Mouse (Mus musculus): ENCODE data around the gene Usp16. TPM values are rescaled to one million over a fixed set of nuclear protein-coding genes. Genes with fewer than 3 reads are reported as not detected.

Usp16 gene
- total RNA-seq, 2 experiments from 2014 or later, result 41.8 to 49.8 TPM

- TF ChIP-seq CTCF (IDR thresholded peaks at IDR 0.05), result no peak
- Histone ChIP-seq H3K27ac (peak overlapping the region; percentile 81), H3K4me3 (peak overlapping the region; percentile 85)
- intact Hi-C loops (cut with DNase I), result loop anchor here (1.0 kb wide), 1 partner anchor 41 kb away; the partner anchor contains the start of gene Usp16
- peak in 1 of 2 experiments; percentile 17 for DNase-seq (ENCODE audit: extremely low spot score in 1 of 2, low spot score in 2 of 2)
Observed at GRCm38 (mm10) chr16:87494955-87495655, 40.6 kb downstream of the Usp16 start.

GRCm38 (mm10) chr16:87495716-87496447 lies 41.4 kb downstream of the Usp16 start, which contains the start of gene Cct8:
Gene Cct8, minus strand, starts transcription at chr16:87495873.
- DNase-seq (ENCODE audit: extremely low spot score in 1 of 2, low spot score in 2 of 2), result peak; percentile 96 to 97
- H3K4me3 ChIP-seq, result peak within 1 kb of the TSS; percentile 85
- TF ChIP-seq CTCF (IDR thresholded peaks at IDR 0.05), result no peak
- H3K27ac ChIP-seq, result peak within 1 kb of the TSS; percentile 81
- intact Hi-C loops (cut with DNase I), result loop anchor here (1.0 kb wide), 1 partner anchor 42 kb away; the partner anchor contains the start of gene Usp16

GRCm38 (mm10) chr16:87496728-87497127 lies 42.2 kb downstream of the Usp16 start:
- no peak for TF ChIP-seq CTCF (IDR thresholded peaks at IDR 0.05)
- DNase-seq (ENCODE audit: extremely low spot score in 1 of 2, low spot score in 2 of 2), result no peak
- intact Hi-C loops (cut with DNase I), result no loop called here
- H3K27ac ChIP-seq, result no peak overlapping the region
- H3K4me3 ChIP-seq, result peak overlapping the region; percentile 85; the same call in 1 of the 2 replicates

GRCm38 (mm10) chr16:87497171-87497570 lies 42.7 kb downstream of the Usp16 start:
- TF ChIP-seq CTCF (IDR thresholded peaks at IDR 0.05), result no peak
- intact Hi-C loops (cut with DNase I), result no loop called here

GRCm38 (mm10) chr16:87499556-87499955 lies 45.1 kb downstream of the Usp16 start:
- H3K4me3 ChIP-seq, result no peak overlapping the region
- no peak overlapping the region for H3K27ac ChIP-seq
- DNase-seq (ENCODE audit: extremely low spot score in 1 of 2, low spot score in 2 of 2), result no peak
- TF ChIP-seq CTCF (IDR thresholded peaks at IDR 0.05), result no peak
- intact Hi-C loops (cut with DNase I), result no loop called here

More at GRCm38 (mm10) chr16:87497171-87497570, 42.7 kb downstream of the Usp16 start:
- no peak for DNase-seq (ENCODE audit: extremely low spot score in 1 of 2, low spot score in 2 of 2)
- no peak overlapping the region for H3K4me3 ChIP-seq
- H3K27ac ChIP-seq, result no peak overlapping the region

- intact Hi-C loops (cut with DNase I), result no loop called here
Observed at GRCm38 (mm10) chr16:87501304-87502078, 47.0 kb downstream of the Usp16 start.

GRCm38 (mm10) chr16:87511706-87512105 lies 57.2 kb downstream of the Usp16 start:
- no peak for TF ChIP-seq CTCF (IDR thresholded peaks at IDR 0.05)
- Histone ChIP-seq H3K27ac (no peak overlapping the region), H3K4me3 (no peak overlapping the region)
- intact Hi-C loops (cut with DNase I), result loop anchor here (10.0 kb wide), 1 partner anchor 693 kb away; no protein-coding TSS in a partner anchor
- DNase-seq (ENCODE audit: extremely low spot score in 1 of 2, low spot score in 2 of 2), result no peak

More at GRCm38 (mm10) chr16:87501304-87502078, 47.0 kb downstream of the Usp16 start:
- no peak for DNase-seq (ENCODE audit: extremely low spot score in 1 of 2, low spot score in 2 of 2)
- no peak overlapping the region for H3K27ac ChIP-seq
- H3K4me3 ChIP-seq, result no peak overlapping the region
- TF ChIP-seq CTCF (IDR thresholded peaks at IDR 0.05), result no peak

GRCm38 (mm10) chr16:87512331-87512730 lies 57.8 kb downstream of the Usp16 start:
- no peak for DNase-seq (ENCODE audit: extremely low spot score in 1 of 2, low spot score in 2 of 2)
- TF ChIP-seq CTCF (IDR thresholded peaks at IDR 0.05), result no peak
- Histone ChIP-seq H3K27ac (no peak overlapping the region), H3K4me3 (no peak overlapping the region)
- intact Hi-C loops (cut with DNase I), result loop anchor here (10.0 kb wide), 1 partner anchor 692 kb away; no protein-coding TSS in a partner anchor

GRCm38 (mm10) chr16:87524228-87524627 lies 69.7 kb downstream of the Usp16 start:
- Histone ChIP-seq H3K27ac (no peak overlapping the region), H3K4me3 (no peak overlapping the region)
- no peak for DNase-seq (ENCODE audit: extremely low spot score in 1 of 2, low spot score in 2 of 2)
- no peak for TF ChIP-seq CTCF (IDR thresholded peaks at IDR 0.05)
- intact Hi-C loops (cut with DNase I), result no loop called here

- no peak for TF ChIP-seq CTCF (IDR thresholded peaks at IDR 0.05)
- no peak overlapping the region for H3K4me3 ChIP-seq
- no peak for DNase-seq (ENCODE audit: extremely low spot score in 1 of 2, low spot score in 2 of 2)
- no peak overlapping the region for H3K27ac ChIP-seq
- intact Hi-C loops (cut with DNase I), result no loop called here
Observed at GRCm38 (mm10) chr16:87527553-87528249, 73.2 kb downstream of the Usp16 start.

- Histone ChIP-seq H3K27ac (no peak overlapping the region), H3K4me3 (no peak overlapping the region)
- no peak for TF ChIP-seq CTCF (IDR thresholded peaks at IDR 0.05)
- no peak for DNase-seq (ENCODE audit: extremely low spot score in 1 of 2, low spot score in 2 of 2)
- intact Hi-C loops (cut with DNase I), result no loop called here
Observed at GRCm38 (mm10) chr16:87528755-87529154, 74.3 kb downstream of the Usp16 start.

Other genes starting within 250 kb of the Usp16 start
- gene N6amt1, start 100.5 kb upstream of the Usp16 start, total RNA-seq (2021), result 10 to 100 TPM; 17.9 to 18.3 TPM
- gene Ltn1, start 22.1 kb upstream of the Usp16 start, total RNA-seq (2021), result 10 to 100 TPM; 41.9 to 48.9 TPM
- 1 to 10 TPM; 7.8 to 9.7 TPM for gene Rwdd2b, start 14.1 kb upstream of the Usp16 start, total RNA-seq (2021)
- 100 to 1,000 TPM; 145 to 188 TPM for gene Cct8, start 41.2 kb downstream of the Usp16 start, total RNA-seq (2021)
- gene Map3k7cl, start 98.6 kb downstream of the Usp16 start, total RNA-seq (2021), result under 1 TPM; 0.34 to 0.42 TPM
- gene Bach1, start 244.2 kb downstream of the Usp16 start, total RNA-seq (2021), result 10 to 100 TPM; 12.8 to 13.1 TPM

Measured in left cerebral cortex, adult 2 months (tissue).